Mouse (Mus musculus): ENCODE results near the gene Gm6377. TPM values are rescaled to one million over a fixed set of nuclear protein-coding genes. Genes with fewer than 3 reads are reported as not detected.
A peak's percentile ranks its signal among the peaks of the same experiment; 100 is the strongest.

Gene Gm6377
- total RNA-seq (2021), result under 1 TPM; 0.26 to 0.27 TPM

DNA sequence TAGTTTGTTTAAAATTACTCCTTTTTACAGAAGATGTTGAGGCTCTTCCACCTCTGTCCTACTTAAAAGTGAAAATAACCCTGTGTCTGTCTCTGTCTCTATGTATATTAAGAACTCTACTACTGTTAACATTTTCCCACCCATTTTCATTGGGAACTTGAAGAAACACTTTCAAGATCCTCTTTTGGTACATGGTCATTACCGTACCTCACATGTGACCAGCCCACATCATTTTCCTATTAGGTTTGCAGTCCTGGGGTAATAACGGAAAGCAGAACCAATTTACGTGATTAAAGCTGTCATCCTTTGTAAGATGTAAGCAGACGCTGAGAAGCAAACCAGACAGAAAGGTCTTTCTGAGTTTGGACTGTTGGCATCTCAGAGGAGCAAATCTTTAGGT is at the start of gene Gm6377:
Gm6377 (plus strand) TSS at position 289 of the 400 bp plus-strand sequence.
- DNase-seq, result no peak

- DNase-seq, result no peak
Measured at GRCm38 (mm10) chrX:109147108-109147507, 49.4 kb upstream of the Gm6377 start.

DNA sequence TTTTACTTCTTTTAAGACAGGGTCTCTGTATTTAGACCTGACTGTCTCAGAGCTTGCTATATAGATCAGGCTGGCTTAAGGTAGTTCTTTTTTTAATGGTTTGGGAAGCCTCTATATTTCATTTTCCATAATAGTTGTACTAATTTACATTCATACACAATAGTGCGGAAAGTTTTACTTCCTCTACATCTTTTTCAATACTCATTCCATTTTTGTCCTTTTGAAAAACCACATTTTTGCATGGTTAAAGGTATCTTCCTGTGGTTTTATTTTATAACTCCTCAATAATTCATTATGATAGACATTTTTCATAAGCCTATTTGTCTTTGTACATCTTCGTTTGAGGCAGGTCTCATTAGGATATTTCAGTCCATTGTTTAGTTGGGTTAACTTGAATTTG is 45.3 kb upstream of the Gm6377 start:
- no peak for DNase-seq

GRCm38 (mm10) chrX:109160326-109160725 is 36.2 kb upstream of the Gm6377 start:
- DNase-seq, result no peak

GRCm38 (mm10) chrX:109160901-109161300 is 35.7 kb upstream of the Gm6377 start:
- DNase-seq, result no peak

GRCm38 (mm10) chrX:109175038-109175437 is 21.5 kb upstream of the Gm6377 start:
- peak; percentile 20 for DNase-seq

DNA sequence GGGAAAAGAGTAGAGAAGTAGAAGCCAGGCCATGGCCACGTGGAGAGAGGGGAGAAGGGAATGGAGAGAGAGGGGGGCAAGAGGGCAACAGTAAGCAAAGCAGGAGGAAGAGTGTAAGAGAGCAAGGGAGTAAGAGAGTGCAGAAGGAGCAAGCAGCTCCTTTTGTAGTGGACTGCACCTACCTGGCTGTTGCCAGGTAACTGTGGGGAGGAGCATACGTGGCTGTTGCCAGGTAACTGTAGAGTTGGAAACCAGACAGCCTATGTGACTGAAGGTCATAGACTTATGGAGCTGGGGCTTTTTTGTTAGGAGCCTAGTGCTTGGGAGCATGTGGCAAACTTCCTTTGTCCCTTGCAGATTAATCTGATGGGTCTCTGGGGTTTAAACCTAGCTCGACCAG is 21.1 kb upstream of the Gm6377 start:
- no peak for DNase-seq

- no peak for DNase-seq
Measured at GRCm38 (mm10) chrX:109184706-109185478, 11.7 kb upstream of the Gm6377 start.

DNA sequence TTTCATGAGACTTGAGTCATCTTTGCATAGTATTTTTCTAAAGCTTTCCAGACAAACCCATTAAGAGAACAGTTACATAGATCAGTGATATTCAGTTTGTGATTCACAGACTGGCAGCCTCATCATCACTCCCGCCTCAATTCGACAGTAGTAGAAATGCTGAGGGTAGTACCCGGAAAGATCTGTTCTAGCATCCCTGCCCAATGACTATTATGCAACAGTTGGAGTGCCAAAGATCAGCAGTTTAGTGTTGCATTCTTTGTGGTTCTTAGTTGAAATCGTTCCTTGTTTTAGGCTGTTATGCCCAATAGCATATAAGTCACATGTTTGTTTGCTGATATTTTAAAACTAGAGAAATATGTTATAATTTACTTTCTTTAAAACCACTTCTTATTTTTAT is 6.9 kb upstream of the Gm6377 start:
- DNase-seq, result no peak

- DNase-seq, result peak; percentile 14
Measured at GRCm38 (mm10) chrX:109190969-109191368, 5.6 kb upstream of the Gm6377 start.

GRCm38 (mm10) chrX:109191436-109191835 is 5.1 kb upstream of the Gm6377 start:
- peak; percentile 5 for DNase-seq

DNA sequence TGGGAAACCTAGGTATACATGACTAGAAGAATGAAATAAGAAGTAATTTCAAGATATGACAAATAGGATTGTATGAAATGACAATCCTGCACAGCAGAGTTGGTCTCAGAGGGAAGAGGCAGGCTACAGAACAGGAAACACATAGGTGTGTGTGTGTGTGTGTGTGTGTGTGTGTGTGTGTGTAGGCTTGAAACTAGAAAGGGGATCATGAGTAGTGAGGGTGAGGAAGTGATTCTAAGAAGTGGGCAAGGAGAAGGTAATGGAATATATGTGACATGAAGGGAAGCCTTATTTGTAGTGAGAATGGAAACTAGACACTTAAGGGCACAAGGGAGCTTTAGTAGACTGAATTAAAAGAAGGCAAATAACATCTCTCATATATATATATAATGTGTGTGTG is 11.3 kb downstream of the Gm6377 start:
- DNase-seq, result no peak

DNA sequence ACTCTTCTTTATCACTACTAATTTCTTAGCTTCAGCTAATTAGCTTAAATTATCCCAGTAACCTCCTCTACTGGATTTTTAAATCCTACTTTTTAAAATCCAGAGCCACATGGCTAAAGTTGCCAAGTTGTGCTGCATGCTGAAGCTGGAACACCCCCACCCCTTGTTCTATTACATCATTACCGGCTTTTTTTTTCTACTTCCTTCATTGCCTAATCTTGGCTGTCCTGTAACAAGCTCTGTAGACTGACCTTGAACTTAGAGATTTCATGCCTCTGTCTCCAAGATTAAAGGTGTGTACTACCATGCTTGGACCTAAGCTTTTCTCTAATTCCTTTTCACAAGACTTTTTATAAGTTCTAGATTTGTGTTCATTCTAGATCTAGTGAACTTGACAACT is 32.2 kb downstream of the Gm6377 start:
- no peak for DNase-seq

GRCm38 (mm10) chrX:109235383-109236036 is 39.0 kb downstream of the Gm6377 start:
- DNase-seq, result no peak

GRCm38 (mm10) chrX:109238163-109238562 is 41.6 kb downstream of the Gm6377 start:
- DNase-seq, result no peak

Other genes with a start within 250 kb of the Gm6377 start
- gene Hmgn5, start 183.4 kb upstream of the Gm6377 start, total RNA-seq (2021), result 10 to 100 TPM; 10.9 to 11.8 TPM
- 10 to 100 TPM; 55.3 to 58.2 TPM for gene Sh3bgrl, start 101.4 kb upstream of the Gm6377 start, total RNA-seq (2021)

Measured in heart, postnatal 4 days (tissue).